Mouse (Mus musculus) midbrain, embryonic 13.5 days (tissue): ENCODE measurements around the gene Mctp1. TPM values are rescaled to one million over a fixed set of nuclear protein-coding genes. Genes with fewer than 3 reads are reported as not detected.
"Not testable (repeated sequence)": the region's sequence is repeated elsewhere in the genome, so short reads cannot be mapped to it uniquely, and the experiment has no call there.

ENCODE experiments used
- ATAC-seq: fragments of 200-750 bp; cut with Nextera tagmentation; 2 replicates; pipeline ENCODE4 v1.8.0; 2017; ENCODE audit warnings: mild to moderate bottlenecking, moderate TSS enrichment, moderate library complexity
- H3K27ac ChIP-seq: fragments of 300-500 bp; sonication (generic); 2 replicates; pipeline ENCODE4 v1.5.1; 2015; ENCODE audit warnings: inconsistent platforms, mild to moderate bottlenecking, moderate library complexity
- H3K27me3 ChIP-seq: fragments of 300-500 bp; sonication (generic); 2 replicates; pipeline ENCODE4 v1.6.1; 2015; ENCODE audit warnings: mild to moderate bottlenecking, inconsistent platforms
- H3K36me3 ChIP-seq: fragments of 300-500 bp; sonication (generic); 2 replicates; pipeline ENCODE4 v1.6.1; 2015; ENCODE audit warnings: mild to moderate bottlenecking, inconsistent platforms
- H3K4me1 ChIP-seq: fragments of 300-500 bp; sonication (generic); replicated peaks from 2 replicates; pipeline ENCODE4 v1.6.1; 2015; ENCODE audit warnings: inconsistent platforms
- H3K4me2 ChIP-seq: fragments of 300-500 bp; sonication (generic); replicated peaks from 2 replicates; pipeline ENCODE4 v1.6.1; 2015; ENCODE audit warnings: moderate library complexity, mild to moderate bottlenecking, inconsistent platforms
- H3K4me3 ChIP-seq: fragments of 300-500 bp; sonication (generic); replicated peaks from 2 replicates; pipeline ENCODE4 v1.5.1; 2015; ENCODE audit warnings: mild to moderate bottlenecking, inconsistent platforms
- H3K9ac ChIP-seq: fragments of 300-500 bp; sonication (generic); replicated peaks from 2 replicates; pipeline ENCODE4 v1.6.1; 2015; ENCODE audit warnings: mild to moderate bottlenecking, inconsistent platforms
- H3K9me3 ChIP-seq: fragments of 300-500 bp; sonication (generic); 2 replicates; pipeline ENCODE4 v1.6.1; 2016; ENCODE audit warnings: mild to moderate bottlenecking, inconsistent platforms
- WGBS: fragments of 180-500 bp; shearing (Covaris S2); methylation state at CpG from one replicate; pipeline ENCODE4 v1.1.7; 2015; 5-methylcytosine and 5-hydroxymethylcytosine counted together
- polyA plus RNA-seq: library from polyadenylated mRNA; unstranded; fragments of >200 nt; fragmentation: Nextera tagmentation; extraction: Ambion mirVana; gene quantifications from 2 replicates; pipeline ENCODE4 v1.2.1, GENCODE M21; 2015

The Mctp1 gene
- polyA plus RNA-seq, 1 experiment from 2014 or later: 5.8 TPM

- no peaks in the 10 kb centered on the region for H3K4me1 ChIP-seq
- no peaks in the 10 kb centered on the region for H3K27me3 ChIP-seq
- H3K36me3 ChIP-seq: no peaks in the 10 kb centered on the region
- no peak overlapping the region for H3K4me3 ChIP-seq
- ATAC-seq: no peak
- H3K9ac ChIP-seq: no peak overlapping the region
- WGBS: 98% methylated on average over 1 of the region's 1 CpGs
- H3K9me3 ChIP-seq: no peaks in the 10 kb centered on the region
- H3K4me2 ChIP-seq: no peak overlapping the region
- H3K27ac ChIP-seq: no peak overlapping the region
Observed at GRCm38 (mm10) chr13:76421075-76421474, 36.7 kb downstream of the Mctp1 start.

- Histone ChIP-seq H3K9me3 (no peaks in the 10 kb centered on the region), H3K27me3 (no peaks in the 10 kb centered on the region), H3K9ac (no peak overlapping the region), H3K4me3 (no peak overlapping the region), H3K4me2 (no peak overlapping the region), H3K36me3 (no peaks in the 10 kb centered on the region), H3K4me1 (no peaks in the 10 kb centered on the region), H3K27ac (no peak overlapping the region)
- 89% methylated on average over 5 of the region's 5 CpGs for WGBS
- ATAC-seq: no peak
Observed at GRCm38 (mm10) chr13:76422124-76422523, 37.8 kb downstream of the Mctp1 start.

GRCm38 (mm10) chr13:76429456-76429855 lies 45.1 kb downstream of the Mctp1 start:
- H3K27me3 ChIP-seq: no peaks in the 10 kb centered on the region
- WGBS: 84% methylated on average over 6 of the region's 6 CpGs
- ATAC-seq: no peak
- no peaks in the 10 kb centered on the region for H3K4me1 ChIP-seq
- no peaks in the 10 kb centered on the region for H3K36me3 ChIP-seq
- no peak overlapping the region for H3K4me2 ChIP-seq
- H3K9me3 ChIP-seq: no peaks in the 10 kb centered on the region
- no peak overlapping the region for H3K9ac ChIP-seq
- no peak overlapping the region for H3K27ac ChIP-seq
- H3K4me3 ChIP-seq: no peak overlapping the region

GRCm38 (mm10) chr13:76429927-76430326 lies 45.6 kb downstream of the Mctp1 start:
- Histone ChIP-seq H3K36me3 (no peaks in the 10 kb centered on the region), H3K9ac (no peak overlapping the region), H3K4me1 (no peaks in the 10 kb centered on the region), H3K4me3 (no peak overlapping the region), H3K4me2 (no peak overlapping the region), H3K27me3 (no peaks in the 10 kb centered on the region), H3K27ac (no peak overlapping the region), H3K9me3 (no peaks in the 10 kb centered on the region)
- 81% methylated on average over 2 of the region's 2 CpGs for WGBS
- no peak for ATAC-seq

- Histone ChIP-seq H3K9ac (no peak overlapping the region), H3K27me3 (no peaks in the 10 kb centered on the region), H3K4me1 (no peaks in the 10 kb centered on the region), H3K27ac (no peak overlapping the region), H3K36me3 (no peaks in the 10 kb centered on the region), H3K4me2 (no peak overlapping the region), H3K9me3 (no peaks in the 10 kb centered on the region), H3K4me3 (no peak overlapping the region)
- 90% methylated on average over 2 of the region's 2 CpGs for WGBS
- no peak for ATAC-seq
Observed at GRCm38 (mm10) chr13:76431946-76432345, 47.6 kb downstream of the Mctp1 start.

- no peak overlapping the region for H3K27ac ChIP-seq
- no peak overlapping the region for H3K4me3 ChIP-seq
- H3K4me2 ChIP-seq: no peak overlapping the region
- ATAC-seq: no peak
- no peaks in the 10 kb centered on the region for H3K9me3 ChIP-seq
- no peak overlapping the region for H3K9ac ChIP-seq
- no peaks in the 10 kb centered on the region for H3K4me1 ChIP-seq
- H3K36me3 ChIP-seq: no peaks in the 10 kb centered on the region
- WGBS: 86% methylated on average over 4 of the region's 4 CpGs
- H3K27me3 ChIP-seq: no peaks in the 10 kb centered on the region
Observed at GRCm38 (mm10) chr13:76433438-76433837, 49.1 kb downstream of the Mctp1 start.

GRCm38 (mm10) chr13:76436426-76436825 lies 52.1 kb downstream of the Mctp1 start:
- H3K36me3 ChIP-seq: no peaks in the 10 kb centered on the region
- H3K9ac ChIP-seq: no peak overlapping the region
- ATAC-seq: no peak
- no peaks in the 10 kb centered on the region for H3K9me3 ChIP-seq
- no peak overlapping the region for H3K27ac ChIP-seq
- H3K4me1 ChIP-seq: no peaks in the 10 kb centered on the region
- no peak overlapping the region for H3K4me2 ChIP-seq
- no peak overlapping the region for H3K4me3 ChIP-seq
- H3K27me3 ChIP-seq: no peaks in the 10 kb centered on the region

GRCm38 (mm10) chr13:76438765-76439164 lies 54.4 kb downstream of the Mctp1 start:
- Histone ChIP-seq H3K4me1 (no peaks in the 10 kb centered on the region), H3K9me3 (no peaks in the 10 kb centered on the region), H3K27me3 (no peaks in the 10 kb centered on the region), H3K4me2 (no peak overlapping the region), H3K36me3 (no peaks in the 10 kb centered on the region), H3K27ac (no peak overlapping the region), H3K4me3 (no peak overlapping the region), H3K9ac (no peak overlapping the region)
- 98% methylated on average over 1 of the region's 1 CpGs for WGBS
- no peak for ATAC-seq

- H3K9me3 ChIP-seq: no peaks in the 10 kb centered on the region
- no peaks in the 10 kb centered on the region for H3K4me1 ChIP-seq
- no peak overlapping the region for H3K9ac ChIP-seq
- H3K36me3 ChIP-seq: no peaks in the 10 kb centered on the region
- H3K4me2 ChIP-seq: no peak overlapping the region
- H3K4me3 ChIP-seq: no peak overlapping the region
- no peaks in the 10 kb centered on the region for H3K27me3 ChIP-seq
- 76% methylated on average over 1 of the region's 1 CpGs for WGBS
- H3K27ac ChIP-seq: no peak overlapping the region
- ATAC-seq: no peak
Observed at GRCm38 (mm10) chr13:76446059-76446458, 61.7 kb downstream of the Mctp1 start.

- no peak overlapping the region for H3K27ac ChIP-seq
- WGBS: 87% methylated on average over 1 of the region's 1 CpGs
- H3K9me3 ChIP-seq: no peaks in the 10 kb centered on the region
- H3K27me3 ChIP-seq: no peaks in the 10 kb centered on the region
- no peaks in the 10 kb centered on the region for H3K4me1 ChIP-seq
- H3K4me2 ChIP-seq: no peak overlapping the region
- H3K36me3 ChIP-seq: no peaks in the 10 kb centered on the region
- no peak overlapping the region for H3K4me3 ChIP-seq
- ATAC-seq: no peak
- H3K9ac ChIP-seq: no peak overlapping the region
Observed at GRCm38 (mm10) chr13:76447528-76447927, 63.2 kb downstream of the Mctp1 start.

- WGBS: 82% methylated on average over 3 of the region's 3 CpGs
- not testable (repeated sequence) for H3K9me3 ChIP-seq, H3K4me2 ChIP-seq, H3K4me3 ChIP-seq, H3K27me3 ChIP-seq, H3K27ac ChIP-seq, ATAC-seq, H3K9ac ChIP-seq, H3K36me3 ChIP-seq, H3K4me1 ChIP-seq
Observed at GRCm38 (mm10) chr13:76451526-76451925, 67.2 kb downstream of the Mctp1 start.

GRCm38 (mm10) chr13:76481601-76482000 lies 97.3 kb downstream of the Mctp1 start:
- H3K27ac ChIP-seq: no peak overlapping the region
- H3K4me3 ChIP-seq: no peak overlapping the region
- no peaks in the 10 kb centered on the region for H3K36me3 ChIP-seq
- H3K9ac ChIP-seq: no peak overlapping the region
- ATAC-seq: no peak
- 0 out of 2 replicates have a peak, but pooled peaks cover 4% of the 10 kb centered on the region for H3K4me1 ChIP-seq
- no peaks in the 10 kb centered on the region for H3K9me3 ChIP-seq
- no peaks in the 10 kb centered on the region for H3K27me3 ChIP-seq
- H3K4me2 ChIP-seq: no peak overlapping the region

GRCm38 (mm10) chr13:76482998-76483397 lies 98.7 kb downstream of the Mctp1 start:
- Histone ChIP-seq H3K27ac (no peak overlapping the region), H3K4me1 (0 out of 2 replicates have a peak, but pooled peaks cover 4% of the 10 kb centered on the region), H3K9me3 (no peaks in the 10 kb centered on the region), H3K4me2 (no peak overlapping the region), H3K27me3 (no peaks in the 10 kb centered on the region), H3K36me3 (no peaks in the 10 kb centered on the region), H3K4me3 (no peak overlapping the region), H3K9ac (no peak overlapping the region)
- no peak for ATAC-seq
- 85% methylated on average over 2 of the region's 2 CpGs for WGBS
